Mouse (Mus musculus) liver, embryonic 13.5 days (tissue): ENCODE data around the gene Spsb3. TPM values are rescaled to one million over a fixed set of nuclear protein-coding genes. Genes with fewer than 3 reads are reported as not detected.

Experiments used
- ATAC-seq: fragments of 200-750 bp; cut with Nextera tagmentation; 2 replicates; pipeline ENCODE4 v1.8.0; 2017; ENCODE audit warnings: low read depth, mild to moderate bottlenecking, moderate number of reproducible peaks, moderate library complexity
- DNase-seq: peaks from one replicate; pipeline ENCODE4 v3.0.0; 2022
- H3K27ac ChIP-seq: fragments of 300-500 bp; sonication (generic); 2 replicates; pipeline ENCODE4 v1.5.1; 2015; ENCODE audit warnings: moderate library complexity, mild to moderate bottlenecking, inconsistent platforms
- H3K27me3 ChIP-seq: fragments of 300-500 bp; sonication (generic); 2 replicates; pipeline ENCODE4 v1.6.1; 2015; ENCODE audit warnings: mild to moderate bottlenecking, inconsistent platforms
- H3K36me3 ChIP-seq: fragments of 300-500 bp; sonication (generic); 2 replicates; pipeline ENCODE4 v1.6.1; 2015; ENCODE audit warnings: mild to moderate bottlenecking, inconsistent platforms
- H3K4me1 ChIP-seq: fragments of 300-500 bp; sonication (generic); replicated peaks from 2 replicates; pipeline ENCODE4 v1.6.1; 2015; ENCODE audit warnings: inconsistent platforms
- H3K4me2 ChIP-seq: fragments of 300-500 bp; sonication (generic); 2 replicates; pipeline ENCODE4 v1.6.1; 2015; ENCODE audit warnings: inconsistent platforms, mild to moderate bottlenecking, moderate library complexity
- H3K4me3 ChIP-seq: fragments of 300-500 bp; sonication (generic); replicated peaks from 2 replicates; pipeline ENCODE4 v1.5.1; 2015; ENCODE audit warnings: mild to moderate bottlenecking, inconsistent platforms
- H3K9ac ChIP-seq: fragments of 300-500 bp; sonication (generic); 2 replicates; pipeline ENCODE4 v1.6.1; 2015; ENCODE audit warnings: mild to moderate bottlenecking, inconsistent platforms
- H3K9me3 ChIP-seq: fragments of 300-500 bp; sonication (generic); replicated peaks from 2 replicates; pipeline ENCODE4 v1.6.1; 2016; ENCODE audit warnings: inconsistent platforms
- WGBS: fragments of 180-500 bp; shearing (Covaris S2); methylation state at CpG from one replicate; pipeline ENCODE4 v1.1.7; 2015; ENCODE audit not compliant: insufficient replicate concordance; 5-methylcytosine and 5-hydroxymethylcytosine counted together
- polyA plus RNA-seq: library from polyadenylated mRNA; unstranded; fragments of >200 nt; fragmentation: Nextera tagmentation; extraction: Ambion mirVana; gene quantifications from 2 replicates; pipeline ENCODE4 v1.2.1, GENCODE M21; 2015

Gene Spsb3
- polyA plus RNA-seq, 1 experiment from 2014 or later = 37.9 TPM

GRCm38 (mm10) chr17:24851381-24852125, 34.9 kb upstream of the Spsb3 start:
- ATAC-seq = no peak
- H3K4me2 ChIP-seq = peak overlapping the region; percentile 90
- H3K27me3 ChIP-seq = no peaks in the 10 kb centered on the region
- peak overlapping the region; percentile 84 for H3K27ac ChIP-seq
- H3K4me1 ChIP-seq = peaks cover 46% of the 10 kb centered on the region
- peak overlapping the region; percentile 90 for H3K9ac ChIP-seq
- peaks cover 38% of the 10 kb centered on the region for H3K36me3 ChIP-seq
- DNase-seq = no peak
- WGBS = 76% methylated on average over 10 of the region's 10 CpGs
- H3K4me3 ChIP-seq = peak overlapping the region; percentile 91
- H3K9me3 ChIP-seq = no peaks in the 10 kb centered on the region

GRCm38 (mm10) chr17:24855838-24856464, 30.5 kb upstream of the Spsb3 start:
- ATAC-seq (no peak), DNase-seq (no peak)
- H3K9ac ChIP-seq = peak overlapping the region; percentile 31; the same call in 1 of the 2 replicates
- whole genome bisulfite sequencing = 78% methylated on average over 3 of the region's 3 CpGs
- H3K27me3 ChIP-seq = no peaks in the 10 kb centered on the region
- peaks cover 73% of the 10 kb centered on the region for H3K36me3 ChIP-seq
- no peak overlapping the region for H3K4me3 ChIP-seq
- H3K4me2 ChIP-seq = no peak overlapping the region
- H3K4me1 ChIP-seq = peaks cover 68% of the 10 kb centered on the region
- H3K27ac ChIP-seq = peak overlapping the region; percentile 90
- H3K9me3 ChIP-seq = no peaks in the 10 kb centered on the region

DNA sequence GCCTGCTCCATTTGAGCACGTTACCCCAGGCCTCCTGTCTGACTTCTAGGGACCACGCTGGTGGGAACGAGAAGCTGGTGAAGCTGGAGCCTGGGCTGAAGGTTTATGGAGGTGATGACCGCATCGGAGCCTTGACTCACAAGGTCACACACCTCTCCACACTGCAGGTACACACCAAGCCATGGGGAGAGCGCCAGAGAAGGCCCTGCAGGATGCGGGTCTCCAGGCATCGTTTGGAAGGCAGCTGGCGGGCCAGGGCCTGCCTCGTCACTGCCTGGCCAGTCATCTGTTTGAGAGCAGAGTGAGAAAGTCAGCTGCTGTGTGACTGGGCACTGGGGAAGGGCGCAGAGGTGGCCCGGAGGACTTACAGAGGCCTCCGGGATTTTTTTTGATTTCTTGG, 29.9 kb upstream of the Spsb3 start:
- no peak for ATAC-seq
- 91% methylated on average over 13 of the region's 13 CpGs for WGBS
- H3K9me3 ChIP-seq = no peaks in the 10 kb centered on the region

GRCm38 (mm10) chr17:24857831-24858470, 28.5 kb upstream of the Spsb3 start:
- peak overlapping the region; percentile 59 for H3K9ac ChIP-seq
- H3K4me3 ChIP-seq = no peak overlapping the region
- H3K36me3 ChIP-seq = peaks cover 87% of the 10 kb centered on the region
- no peaks in the 10 kb centered on the region for H3K27me3 ChIP-seq
- DNase-seq (no peak), ATAC-seq (no peak)
- 73% methylated on average over 8 of the region's 8 CpGs for WGBS
- peaks cover 67% of the 10 kb centered on the region for H3K4me1 ChIP-seq
- H3K27ac ChIP-seq = peak overlapping the region; percentile 90
- peak overlapping the region; percentile 42 for H3K4me2 ChIP-seq
- no peaks in the 10 kb centered on the region for H3K9me3 ChIP-seq

More for the DNA sequence above, 29.9 kb upstream of the Spsb3 start:
- peaks cover 79% of the 10 kb centered on the region for H3K36me3 ChIP-seq
- H3K4me3 ChIP-seq = no peak overlapping the region
- H3K4me1 ChIP-seq = peaks cover 68% of the 10 kb centered on the region
- DNase-seq = no peak
- no peaks in the 10 kb centered on the region for H3K27me3 ChIP-seq
- peak overlapping the region; percentile 90 for H3K27ac ChIP-seq
- no peak overlapping the region for H3K4me2 ChIP-seq
- no peak overlapping the region for H3K9ac ChIP-seq

- ATAC-seq (peak; percentile 95), DNase-seq (peak; percentile 77)
- Histone ChIP-seq H3K4me1 (peaks cover 67% of the 10 kb centered on the region), H3K9me3 (no peaks in the 10 kb centered on the region), H3K27me3 (no peaks in the 10 kb centered on the region), H3K4me3 (no peak overlapping the region), H3K27ac (peak overlapping the region; percentile 90), H3K9ac (peak overlapping the region; percentile 59; the same call in 1 of the 2 replicates), H3K36me3 (peaks cover 86% of the 10 kb centered on the region), H3K4me2 (peak overlapping the region; percentile 42)
- 42% methylated on average over 6 of the region's 6 CpGs for WGBS
Observed at GRCm38 (mm10) chr17:24858967-24859366, 27.5 kb upstream of the Spsb3 start.

DNA sequence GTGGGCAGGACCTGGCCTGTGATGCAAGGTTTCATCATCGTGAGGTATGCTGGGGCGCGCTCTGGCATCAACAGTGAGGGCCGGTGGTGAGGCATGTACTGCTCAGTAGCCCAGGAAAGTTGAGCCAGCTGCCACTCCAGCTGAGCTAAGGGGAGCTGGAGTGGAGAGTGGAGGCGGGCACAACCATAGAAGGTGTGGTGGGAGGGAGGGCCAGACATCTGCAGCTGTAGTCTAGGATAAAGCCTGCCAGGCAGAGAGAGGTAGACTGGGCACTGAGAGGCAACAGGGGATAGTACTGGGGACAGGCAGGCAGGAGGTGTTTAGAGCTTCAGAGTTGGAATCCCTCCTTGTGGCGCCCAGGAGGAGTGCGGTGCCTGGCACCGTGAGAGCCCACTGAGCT, 26.4 kb upstream of the Spsb3 start:
- H3K4me2 ChIP-seq = peak overlapping the region; percentile 44
- H3K4me3 ChIP-seq = 0 out of 2 replicates have a peak overlapping the region, but pooled peaks have one; percentile 3
- H3K9ac ChIP-seq = peak overlapping the region; percentile 59
- H3K27me3 ChIP-seq = no peaks in the 10 kb centered on the region
- ATAC-seq = peak; percentile 81
- H3K36me3 ChIP-seq = peaks cover 88% of the 10 kb centered on the region
- no peaks in the 10 kb centered on the region for H3K9me3 ChIP-seq
- peak overlapping the region; percentile 90 for H3K27ac ChIP-seq
- H3K4me1 ChIP-seq = peaks cover 66% of the 10 kb centered on the region
- WGBS = 89% methylated on average over 8 of the region's 8 CpGs
- no peak for DNase-seq

GRCm38 (mm10) chr17:24861785-24862184, 24.7 kb upstream of the Spsb3 start:
- Histone ChIP-seq H3K36me3 (peaks cover 84% of the 10 kb centered on the region), H3K9ac (no peak overlapping the region), H3K9me3 (no peaks in the 10 kb centered on the region), H3K27me3 (no peaks in the 10 kb centered on the region), H3K4me1 (peaks cover 51% of the 10 kb centered on the region), H3K27ac (peak overlapping the region; percentile 90), H3K4me2 (no peak overlapping the region), H3K4me3 (no peak overlapping the region)
- DNase-seq (no peak), ATAC-seq (no peak)
- WGBS = 82% methylated on average over 3 of the region's 3 CpGs

DNA sequence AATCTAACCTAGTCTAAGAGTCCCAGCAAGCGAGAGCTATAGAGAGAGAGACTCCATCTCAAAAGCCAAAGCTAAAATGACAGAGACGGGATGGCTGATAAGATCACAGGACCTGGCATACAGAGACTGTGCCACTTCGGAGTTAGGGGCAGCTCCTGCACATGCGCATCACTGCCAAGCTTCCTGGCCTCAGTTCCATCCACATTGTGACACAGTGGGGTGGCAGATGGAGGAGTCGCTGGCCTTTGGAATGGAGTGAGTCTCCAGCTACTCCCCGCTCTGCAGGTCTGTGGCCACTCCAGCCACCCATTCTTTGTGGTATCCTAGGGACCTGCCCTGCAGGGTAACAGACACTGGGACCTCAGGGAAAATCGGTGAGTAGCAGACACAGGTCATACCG, 20.7 kb upstream of the Spsb3 start, which contains the start of gene Igfals:
Igfals (plus strand) TSS at position 222 of the 400 bp plus-strand sequence.
- 81% methylated on average over 8 of the region's 8 CpGs for WGBS
- Histone ChIP-seq H3K36me3 (peaks cover 53% of the 10 kb centered on the region), H3K9me3 (no peaks in the 10 kb centered on the region), H3K9ac (no peak within 1 kb of the TSS), H3K4me2 (no peak within 1 kb of the TSS), H3K4me1 (peaks cover 11% of the 10 kb centered on the region), H3K27ac (no peak within 1 kb of the TSS; the same call in 1 of the 2 replicates), H3K27me3 (no peaks in the 10 kb centered on the region; the same call in 1 of the 2 replicates), H3K4me3 (no peak within 1 kb of the TSS)
- DNase-seq (no peak), ATAC-seq (no peak)

GRCm38 (mm10) chr17:24867914-24868313, 18.5 kb upstream of the Spsb3 start:
- no peak for DNase-seq
- H3K4me3 ChIP-seq = no peak overlapping the region
- no peak overlapping the region for H3K27ac ChIP-seq
- no peak overlapping the region for H3K4me2 ChIP-seq
- H3K4me1 ChIP-seq = no peaks in the 10 kb centered on the region
- 87% methylated on average over 10 of the region's 10 CpGs for WGBS
- no peaks in the 10 kb centered on the region for H3K9me3 ChIP-seq
- no peaks in the 10 kb centered on the region; the same call in 1 of the 2 replicates for H3K27me3 ChIP-seq
- no peak overlapping the region for H3K9ac ChIP-seq
- ATAC-seq = no peak
- peaks cover 32% of the 10 kb centered on the region for H3K36me3 ChIP-seq

GRCm38 (mm10) chr17:24873695-24874404, 12.6 kb upstream of the Spsb3 start:
- DNase-seq = no peak
- no peak overlapping the region for H3K27ac ChIP-seq
- H3K4me2 ChIP-seq = no peak overlapping the region
- no peaks in the 10 kb centered on the region for H3K36me3 ChIP-seq
- ATAC-seq = no peak
- no peak overlapping the region for H3K4me3 ChIP-seq
- no peaks in the 10 kb centered on the region; the same call in 1 of the 2 replicates for H3K27me3 ChIP-seq
- H3K4me1 ChIP-seq = peaks cover 25% of the 10 kb centered on the region
- H3K9me3 ChIP-seq = no peaks in the 10 kb centered on the region
- H3K9ac ChIP-seq = no peak overlapping the region
- 35% methylated on average over 4 of the region's 4 CpGs for WGBS

DNA sequence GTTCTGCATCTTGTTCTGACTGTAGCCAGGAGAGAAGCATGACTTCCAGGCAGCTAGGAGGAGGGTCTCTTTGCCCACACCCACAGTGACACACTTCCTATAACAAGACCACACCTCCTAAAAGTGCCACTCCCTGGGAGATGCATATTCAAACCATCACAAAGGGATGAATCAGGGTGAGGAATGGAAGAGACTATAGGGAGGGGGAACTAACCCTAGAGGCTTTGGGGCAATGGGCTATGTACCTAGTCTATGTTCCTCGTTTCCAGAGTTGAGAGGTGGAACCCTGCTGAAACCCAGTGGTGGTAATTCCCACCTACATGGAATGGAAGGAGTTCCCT, 12.1 kb upstream of the Spsb3 start:
- no peak overlapping the region for H3K27ac ChIP-seq
- no peak for DNase-seq
- no peak overlapping the region for H3K4me3 ChIP-seq
- no peaks in the 10 kb centered on the region for H3K9me3 ChIP-seq
- no peak for ATAC-seq
- H3K4me1 ChIP-seq = peaks cover 25% of the 10 kb centered on the region
- no peaks in the 10 kb centered on the region for H3K36me3 ChIP-seq
- H3K4me2 ChIP-seq = no peak overlapping the region
- no peaks in the 10 kb centered on the region; the same call in 1 of the 2 replicates for H3K27me3 ChIP-seq
- H3K9ac ChIP-seq = no peak overlapping the region
- 37% methylated on average over 1 of the region's 1 CpGs for WGBS
